Mouse (Mus musculus) hindlimb bud, embryonic 11.5 days (tissue): ENCODE results near the gene Abt1.
A peak's percentile ranks its signal among the peaks of the same experiment; 100 is the strongest.

Experiments
- DNase-seq: peaks from one replicate; pipeline ENCODE4 v3.0.0-alpha.2; 2012; ENCODE audit warnings: low read depth, low spot score; ENCODE audit errors: extremely low spot score

Gene Abt1

DNA sequence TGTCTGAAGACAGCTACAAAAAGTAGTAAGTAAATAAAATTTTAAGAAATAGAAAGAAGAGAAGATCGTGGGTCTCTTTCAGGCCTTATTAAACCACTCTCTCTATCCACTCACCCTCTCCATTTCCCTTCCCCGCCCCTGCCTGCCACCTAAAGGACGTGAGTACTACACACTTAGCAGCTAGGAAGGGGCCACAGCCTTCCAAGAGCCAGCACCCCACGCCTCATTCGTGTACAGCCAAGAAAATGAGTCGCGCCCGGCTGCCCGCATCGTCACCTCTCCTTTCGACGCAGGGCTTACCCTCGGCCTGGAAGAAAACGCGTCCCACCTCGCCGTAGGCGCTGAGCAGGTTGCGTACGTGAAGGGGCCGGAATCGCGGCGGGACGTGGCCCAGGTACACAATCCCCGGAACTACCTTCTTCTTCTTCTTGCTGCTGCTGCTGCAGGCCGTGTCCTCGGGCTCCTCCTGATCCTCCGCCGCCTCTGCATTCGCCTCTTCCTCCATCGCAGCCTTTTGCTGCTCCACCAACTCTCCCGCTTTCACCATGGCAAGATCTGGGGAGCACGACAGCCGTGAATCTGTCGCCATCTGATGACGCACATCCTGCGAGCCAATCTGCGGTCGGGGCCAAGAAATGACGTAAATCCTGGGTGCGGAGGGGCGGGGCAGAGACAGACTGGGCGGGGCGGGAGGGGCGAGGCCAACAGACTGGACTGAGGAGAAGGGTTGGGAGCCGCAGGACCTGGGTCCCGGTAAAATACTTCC lies at the start of gene Abt1:
Gene Abt1 (minus strand): TSS at position 581 of the 766 bp plus-strand sequence.
- DNase-seq, result peak; percentile 93

DNA sequence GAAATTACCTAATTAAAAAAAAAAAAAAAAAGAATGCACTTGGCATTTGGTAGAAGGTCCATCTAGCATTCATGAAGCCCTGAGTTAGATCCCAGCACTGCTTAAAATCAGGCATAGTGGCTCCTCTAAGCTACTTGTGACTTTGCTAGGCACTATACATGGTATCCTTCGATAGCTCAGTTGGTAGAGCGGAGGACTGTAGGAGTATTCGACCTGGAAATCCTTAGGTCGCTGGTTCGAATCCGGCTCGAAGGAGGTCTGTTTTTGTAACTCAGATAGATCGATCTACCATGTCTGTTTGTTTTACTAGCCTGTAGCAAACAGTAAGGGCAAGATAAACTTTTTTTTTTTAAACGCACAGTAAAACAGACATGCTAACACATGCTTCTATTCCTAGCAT lies 43.2 kb upstream of the Abt1 start:
- DNase-seq, result peak; percentile 99

DNA sequence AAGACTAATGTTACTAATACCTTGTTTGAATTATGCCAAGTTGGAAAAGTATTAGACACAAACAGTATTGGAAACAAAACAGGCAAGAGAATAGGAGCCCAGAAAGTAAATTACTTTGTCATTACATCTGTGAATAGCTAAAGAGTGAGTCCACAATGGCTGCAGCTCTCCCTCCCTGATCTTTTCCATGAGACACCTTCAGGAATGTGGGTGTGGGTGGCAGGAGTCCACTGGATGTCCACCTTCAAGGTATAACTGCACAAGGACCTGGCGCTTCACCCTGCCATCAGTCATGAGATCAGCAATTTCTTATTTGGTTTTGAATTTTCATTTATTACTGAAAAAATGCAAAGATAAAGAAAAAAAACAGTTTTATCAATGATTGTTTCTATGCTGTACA lies 42.6 kb upstream of the Abt1 start:
- DNase-seq, result no peak

DNA sequence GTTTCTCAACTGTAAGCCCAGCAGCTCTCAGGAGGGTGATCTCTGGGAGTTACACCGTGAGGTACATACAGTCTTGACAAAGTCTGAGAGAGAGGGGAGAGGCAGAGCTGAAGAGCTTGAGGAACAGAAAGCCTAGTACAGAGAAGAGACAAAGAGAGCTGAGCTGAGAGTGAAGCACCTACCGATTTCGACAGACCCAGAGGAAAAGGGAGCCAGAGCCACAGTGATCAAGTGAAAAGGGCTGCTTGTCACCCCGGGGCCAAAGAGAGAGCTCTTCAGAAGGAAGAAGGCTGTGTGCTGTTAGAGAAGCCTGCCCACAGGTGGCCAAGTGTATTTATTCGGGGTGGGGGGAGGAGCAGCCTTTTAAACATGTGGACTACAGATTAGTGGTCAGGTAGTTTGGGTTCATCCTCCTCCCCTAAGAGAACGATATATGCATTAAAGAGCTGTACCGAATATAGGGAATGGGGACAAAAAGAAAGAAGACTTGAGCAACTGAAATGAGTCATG lies 42.0 kb upstream of the Abt1 start, which contains the start of gene Btn1a1:
Gene Btn1a1 (minus strand): TSS at position 302 of the 510 bp plus-strand sequence.
- DNase-seq, result no peak

DNA sequence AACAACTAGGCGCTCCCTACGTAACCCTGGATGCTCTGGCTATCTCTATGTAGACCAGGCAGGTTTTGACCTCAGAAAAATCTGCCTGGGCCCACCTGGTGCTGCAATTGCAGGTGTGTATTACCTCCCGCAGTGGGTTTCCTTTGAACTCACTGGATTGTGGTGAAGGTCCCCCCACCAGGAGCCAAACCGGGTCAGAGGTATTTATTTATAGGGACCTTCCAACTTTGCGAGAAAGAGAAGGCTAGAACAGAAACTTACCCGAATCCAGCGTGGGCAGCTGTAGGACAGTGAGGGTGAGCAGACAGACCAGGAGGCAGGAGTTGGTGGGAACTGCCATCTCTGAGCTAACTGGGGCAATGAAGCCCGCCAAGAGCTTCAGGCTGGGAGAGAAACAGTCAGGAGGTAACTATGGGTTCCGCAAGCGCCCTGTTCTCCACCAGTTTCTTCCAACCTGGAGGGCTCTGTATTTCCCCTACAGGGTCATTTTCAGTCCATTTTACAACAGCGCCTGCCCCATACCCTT lies 41.2 kb upstream of the Abt1 start:
- no peak for DNase-seq

DNA sequence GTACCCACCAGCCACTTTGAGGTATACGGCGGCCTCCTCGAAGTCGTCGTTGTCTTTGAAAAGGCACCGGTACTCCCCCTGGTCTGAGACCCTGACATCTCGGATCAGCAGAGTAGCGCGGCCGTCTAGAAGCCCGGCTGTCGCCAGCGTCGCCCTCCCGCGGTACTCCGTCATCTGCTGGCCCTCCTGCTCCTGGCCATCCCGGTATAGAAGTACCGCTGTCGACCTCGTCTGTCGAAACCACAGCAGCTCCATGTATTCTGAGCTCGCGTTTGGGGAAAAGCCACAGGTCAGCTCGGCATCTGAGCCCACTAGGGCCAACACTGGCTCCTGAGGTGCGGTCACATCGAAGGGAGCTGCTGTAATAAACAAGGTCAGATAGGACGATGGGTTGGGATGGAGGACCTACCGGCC lies 40.6 kb upstream of the Abt1 start:
- no peak for DNase-seq

DNA sequence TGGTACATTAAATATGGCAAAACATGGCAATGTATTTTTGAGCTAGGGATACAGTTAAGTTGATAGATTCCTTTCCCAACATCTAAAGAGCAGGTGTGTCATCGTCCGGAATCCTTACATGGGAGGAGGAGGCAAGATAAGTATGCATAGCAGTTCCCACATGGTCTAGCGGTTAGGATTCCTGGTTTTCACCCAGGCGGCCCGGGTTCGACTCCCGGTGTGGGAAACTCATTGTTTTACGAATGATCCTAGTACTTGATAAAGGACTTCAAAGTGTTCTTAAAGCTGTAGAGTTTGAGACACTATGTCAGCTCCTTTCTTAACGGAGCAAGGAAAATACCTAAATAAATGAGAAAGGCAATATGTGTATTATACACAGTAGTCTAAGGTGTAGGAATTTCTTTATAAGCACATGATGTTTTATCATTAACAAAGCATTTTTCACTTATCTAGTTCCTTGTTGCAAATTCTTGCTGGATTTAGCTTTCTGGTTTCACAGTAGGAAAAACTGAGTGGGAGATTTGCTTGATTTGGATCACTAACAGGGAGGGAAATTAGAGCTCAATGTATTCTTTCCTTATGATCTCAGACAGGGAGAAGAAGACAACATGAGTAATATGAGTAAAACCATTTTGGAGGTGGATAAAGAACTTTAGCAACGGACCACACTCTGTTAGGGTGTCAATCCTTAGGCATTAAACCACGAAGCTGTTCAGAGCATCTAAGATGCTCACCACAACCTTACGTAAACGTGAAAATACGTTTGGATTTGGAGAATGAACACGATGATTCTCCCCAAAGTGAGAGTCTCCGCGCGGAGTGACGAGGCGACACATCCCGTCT lies 39.9 kb upstream of the Abt1 start:
- no peak for DNase-seq

DNA sequence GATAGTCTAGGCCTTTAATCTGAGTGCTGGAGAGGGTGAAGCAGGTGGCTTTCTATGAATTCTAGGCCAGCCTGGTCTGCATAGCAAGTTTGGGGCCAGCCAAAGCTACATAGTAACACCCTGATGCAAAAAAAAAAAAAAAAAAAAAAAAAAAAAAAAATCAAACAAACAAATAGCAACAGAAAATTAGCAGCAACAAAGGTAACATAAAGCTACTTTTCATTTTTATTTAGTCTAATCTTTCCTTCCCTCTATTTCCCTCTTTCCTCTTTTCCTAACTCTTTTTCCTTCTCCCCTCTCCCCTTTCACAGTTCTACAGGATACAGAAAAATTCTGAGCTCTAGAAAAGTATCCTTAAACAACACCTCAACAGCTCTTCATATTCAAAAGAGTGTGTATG lies 39.0 kb upstream of the Abt1 start:
- no peak for DNase-seq

DNA sequence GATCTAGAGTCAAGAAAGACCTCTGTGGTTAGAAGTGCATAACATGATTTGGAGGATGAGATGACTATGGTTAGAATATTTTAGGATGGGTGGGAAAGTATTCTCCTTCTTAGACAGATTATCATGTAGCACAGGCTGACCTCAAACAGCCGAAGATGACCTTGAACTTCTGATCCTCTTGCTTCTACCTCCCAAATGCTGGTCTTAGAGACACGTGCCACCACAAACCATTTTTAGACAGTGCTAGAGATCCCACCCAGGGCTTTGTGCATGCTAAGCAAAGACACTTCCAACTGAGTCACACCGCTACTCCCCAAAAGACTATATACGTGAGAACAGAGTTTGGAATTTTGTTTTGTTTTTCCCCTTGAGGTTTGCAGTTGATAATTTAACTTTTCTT lies 38.4 kb upstream of the Abt1 start:
- DNase-seq, result no peak

DNA sequence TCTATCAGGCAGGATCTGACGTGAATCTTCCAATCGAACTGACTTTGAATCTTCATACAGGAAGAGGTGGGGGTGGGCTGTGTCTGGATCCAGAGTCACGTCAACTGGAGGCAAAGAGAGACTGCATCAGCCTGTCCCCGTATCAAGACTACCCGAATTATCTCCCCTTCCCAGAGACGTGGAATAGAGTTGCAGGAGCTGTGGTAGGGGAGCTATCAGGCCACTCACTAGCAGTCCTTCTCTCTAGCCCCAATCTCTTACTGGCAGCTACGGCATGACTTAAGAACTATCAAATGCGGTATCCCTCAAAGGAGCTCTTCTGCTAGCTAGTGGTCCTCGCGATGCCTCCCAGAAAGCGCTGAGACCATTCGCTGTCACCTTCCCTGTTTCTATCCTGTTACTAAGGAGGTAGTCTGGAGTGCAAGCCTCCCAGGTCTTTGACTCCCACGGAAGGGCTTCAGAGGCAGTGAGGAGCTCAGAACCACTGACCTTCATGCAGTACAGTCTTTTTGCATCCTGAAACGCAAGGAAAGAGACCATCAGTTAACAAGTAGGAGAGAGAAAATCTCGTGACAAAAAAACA lies 35.7 kb upstream of the Abt1 start:
- no peak for DNase-seq

DNA sequence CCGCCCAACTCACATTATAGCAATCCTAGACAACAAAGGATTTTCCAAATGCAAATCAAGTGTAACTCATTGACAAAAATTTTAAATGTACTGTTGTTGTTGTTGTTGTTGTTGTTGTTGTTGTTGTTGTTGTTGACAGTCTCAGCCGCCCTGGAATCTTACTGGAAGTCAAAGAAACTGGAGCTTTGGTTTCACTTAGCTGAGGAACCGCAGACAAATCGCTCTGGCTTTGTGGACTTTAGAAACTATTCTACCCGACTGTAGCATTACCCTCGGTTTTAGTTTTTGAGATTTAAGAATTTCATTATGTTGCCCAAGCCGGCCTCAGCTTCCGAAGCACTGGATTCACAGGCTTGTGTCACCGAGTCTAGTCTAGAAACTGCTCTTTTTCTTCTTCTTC lies 30.3 kb upstream of the Abt1 start:
- no peak for DNase-seq

DNA sequence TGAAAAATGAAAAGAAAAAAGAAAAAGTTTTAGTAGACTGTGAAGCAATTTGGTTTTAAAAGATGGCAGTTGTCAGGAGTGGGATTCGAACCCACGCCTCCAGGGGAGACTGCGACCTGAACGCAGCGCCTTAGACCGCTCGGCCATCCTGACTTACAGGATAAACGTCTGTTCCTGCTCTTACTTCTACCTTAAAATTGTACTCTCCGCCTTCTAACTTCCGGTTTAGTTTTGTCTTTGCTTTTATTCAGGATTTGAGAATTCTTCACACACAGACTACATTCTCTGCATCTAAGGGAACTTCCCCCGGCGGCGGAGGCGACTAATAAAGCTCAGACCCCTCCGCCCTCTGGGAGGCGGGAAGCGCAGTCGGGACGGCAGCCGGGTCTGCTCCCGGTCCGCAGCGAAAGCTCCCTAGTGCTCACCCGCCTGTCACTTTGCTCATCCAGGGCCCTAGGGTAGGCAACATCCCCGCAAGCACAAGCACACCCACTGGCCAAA lies 29.7 kb upstream of the Abt1 start:
- no peak for DNase-seq

DNA sequence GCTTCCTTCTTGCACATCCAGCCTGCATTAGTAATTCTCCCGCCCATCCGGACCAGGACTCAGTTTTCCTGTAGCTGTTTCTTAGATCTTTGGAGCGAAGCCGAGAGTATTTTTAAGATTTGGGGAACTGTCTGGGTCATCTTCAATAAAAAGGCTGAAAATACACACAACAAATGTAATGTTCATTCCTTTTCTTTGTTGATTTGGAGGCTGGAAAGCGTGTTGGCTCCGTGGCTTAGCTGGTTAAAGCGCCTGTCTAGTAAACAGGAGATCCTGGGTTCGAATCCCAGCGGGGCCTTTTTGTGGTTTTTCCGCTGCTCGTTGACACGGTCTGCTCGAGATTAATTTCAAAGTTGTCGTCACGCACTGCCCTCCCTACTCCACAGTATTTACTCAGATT lies 26.7 kb upstream of the Abt1 start:
- no peak for DNase-seq

DNA sequence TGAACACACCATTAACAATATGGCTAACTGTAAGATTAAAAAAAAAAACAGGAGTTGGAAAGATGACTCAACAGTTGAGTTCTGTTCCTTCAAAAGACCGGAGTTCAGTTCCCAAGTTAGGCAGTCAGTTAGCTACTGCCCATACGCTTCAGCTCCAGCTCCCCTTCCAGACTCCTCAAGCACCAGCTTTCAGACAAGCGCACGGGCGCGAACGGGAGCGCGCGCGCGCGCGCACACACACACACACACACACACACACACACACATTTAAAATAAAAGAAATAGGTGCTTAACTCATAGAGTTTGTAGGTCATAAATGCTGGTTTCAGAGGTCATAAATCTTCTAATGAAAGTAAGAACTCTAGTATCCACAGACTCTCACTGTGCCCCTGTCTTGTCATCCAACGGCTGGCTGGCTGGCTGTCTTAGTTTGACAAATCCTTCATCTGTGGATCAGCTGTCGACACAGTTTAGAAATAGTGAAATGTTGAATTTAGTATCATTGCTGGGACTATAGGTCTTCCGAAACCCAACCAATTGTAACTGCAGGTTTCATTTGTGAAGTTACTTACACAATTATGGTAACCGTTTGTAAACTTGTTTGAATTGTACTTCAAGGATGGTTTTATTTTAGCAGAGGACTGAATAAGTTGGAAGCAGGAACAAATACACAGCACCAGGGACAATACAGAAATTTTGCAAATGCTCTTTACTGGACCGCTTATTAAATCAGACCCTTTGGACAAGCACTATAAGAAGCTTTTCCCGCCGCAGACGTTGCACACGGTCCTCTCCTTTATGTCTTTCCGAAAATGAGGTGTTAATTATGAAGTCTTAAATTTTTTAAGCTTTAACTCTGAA lies 25.8 kb upstream of the Abt1 start:
- DNase-seq, result no peak

DNA sequence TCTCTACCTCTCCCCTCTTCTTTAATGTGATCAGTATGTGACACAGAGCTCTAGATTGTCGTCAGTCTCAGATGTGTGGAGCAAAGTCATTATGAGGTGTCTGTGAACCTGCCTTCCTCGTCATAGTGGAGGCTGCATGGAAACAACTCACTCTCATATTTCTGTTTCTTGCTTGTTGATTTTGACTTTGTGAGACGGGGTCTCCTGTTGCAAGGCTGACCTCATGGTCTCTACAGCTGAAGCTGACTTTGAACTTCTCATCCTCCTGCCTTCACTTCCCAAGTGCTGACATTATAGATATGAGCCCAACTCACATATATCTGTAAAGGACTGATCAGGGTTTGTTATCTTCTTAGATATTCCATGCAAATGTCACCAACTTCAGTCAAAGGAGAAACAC lies 25.1 kb upstream of the Abt1 start:
- no peak for DNase-seq

DNA sequence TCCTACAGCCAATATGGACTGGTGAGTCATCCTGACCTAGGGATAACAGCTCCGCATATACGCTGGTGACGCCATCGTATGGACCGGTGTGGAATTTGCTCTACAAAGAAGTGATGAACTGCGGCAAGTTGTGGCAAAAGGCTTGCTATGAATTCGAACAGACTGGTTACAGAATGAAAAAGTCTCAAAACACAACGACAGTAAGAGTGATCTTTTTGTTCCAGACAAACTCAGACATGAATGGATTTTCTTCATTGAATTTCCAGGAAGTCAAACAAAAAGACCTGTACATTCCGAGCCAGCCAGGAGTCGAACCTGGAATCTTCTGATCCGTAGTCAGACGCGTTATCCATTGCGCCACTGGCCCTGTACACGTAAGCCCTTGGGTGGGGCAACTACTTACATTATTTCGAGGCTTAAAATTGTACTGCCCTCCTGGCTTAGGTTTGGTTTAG lies 22.9 kb upstream of the Abt1 start:
- DNase-seq, result no peak

DNA sequence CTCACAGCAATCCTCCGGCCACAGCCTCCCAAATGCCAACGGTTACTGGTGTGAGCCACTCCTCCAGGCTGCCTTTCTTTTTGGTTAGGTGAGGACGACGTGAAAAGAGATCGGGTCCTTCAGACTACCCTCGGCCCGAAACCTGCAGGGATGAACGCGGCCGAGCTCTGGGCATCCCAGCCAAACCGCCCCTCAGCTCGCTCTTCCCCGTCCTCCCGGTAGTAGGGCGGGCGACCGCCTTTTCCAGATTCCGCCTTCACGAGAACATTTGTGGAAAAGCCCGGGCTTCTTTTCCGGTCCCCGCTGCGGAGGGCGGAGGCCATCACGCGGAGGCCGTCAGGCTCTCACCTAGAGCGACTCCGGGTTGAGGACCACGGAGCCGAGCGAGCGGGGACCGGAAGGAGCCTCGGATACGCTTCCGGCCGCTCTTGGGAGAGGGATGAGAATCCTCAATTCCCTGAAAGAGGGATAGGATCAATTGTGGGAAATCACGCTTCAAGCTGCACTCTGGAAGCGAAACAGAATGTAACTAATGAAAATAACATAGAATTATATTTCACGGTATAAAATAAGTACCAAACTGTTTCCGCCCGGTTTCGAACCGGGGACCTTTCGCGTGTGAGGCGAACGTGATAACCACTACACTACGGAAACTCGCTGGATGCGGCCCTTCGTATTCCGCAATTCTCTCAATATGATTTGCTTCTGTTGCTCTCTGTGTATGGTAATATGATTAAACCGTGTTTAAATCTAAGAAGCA lies 22.1 kb upstream of the Abt1 start:
- no peak for DNase-seq

DNA sequence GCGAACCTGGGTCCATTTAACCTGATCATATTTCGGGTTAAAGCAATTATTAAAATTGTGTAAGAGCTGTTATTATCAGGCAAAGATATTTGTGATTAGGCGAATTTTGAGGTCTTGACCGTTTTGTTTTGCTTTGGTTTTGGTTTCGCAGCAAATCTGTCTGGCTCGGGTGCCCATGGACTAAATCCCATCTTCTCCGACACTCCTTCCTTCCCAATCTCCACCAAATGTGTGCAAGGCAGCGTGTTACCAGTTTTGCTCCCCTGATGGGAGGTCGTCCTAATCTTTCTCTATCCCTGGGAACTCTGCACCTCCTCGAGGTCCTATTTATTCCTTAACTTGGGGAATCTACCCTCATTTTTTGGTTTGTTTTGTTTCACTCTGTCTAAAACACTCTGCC lies 21.5 kb upstream of the Abt1 start:
- DNase-seq, result no peak

DNA sequence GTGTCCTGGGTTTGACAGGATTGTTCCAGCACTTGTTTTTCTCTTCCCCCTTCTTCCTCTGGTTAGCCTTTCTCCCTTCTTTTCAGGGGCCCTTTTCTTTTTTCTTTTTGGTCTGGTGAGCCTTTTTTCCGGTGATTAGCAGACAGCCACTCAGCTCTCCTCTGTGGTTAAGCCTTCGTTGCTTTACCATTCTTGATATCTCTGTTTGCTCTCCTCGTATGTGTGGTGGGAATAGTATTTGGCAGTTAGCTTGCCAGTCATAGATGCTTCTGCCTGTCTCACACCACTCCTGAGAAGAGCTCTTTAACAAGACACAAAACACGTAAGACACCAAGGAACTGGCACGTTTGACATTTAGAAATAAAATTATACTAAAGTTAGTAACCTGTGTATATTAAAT lies 20.8 kb upstream of the Abt1 start:
- no peak for DNase-seq

DNA sequence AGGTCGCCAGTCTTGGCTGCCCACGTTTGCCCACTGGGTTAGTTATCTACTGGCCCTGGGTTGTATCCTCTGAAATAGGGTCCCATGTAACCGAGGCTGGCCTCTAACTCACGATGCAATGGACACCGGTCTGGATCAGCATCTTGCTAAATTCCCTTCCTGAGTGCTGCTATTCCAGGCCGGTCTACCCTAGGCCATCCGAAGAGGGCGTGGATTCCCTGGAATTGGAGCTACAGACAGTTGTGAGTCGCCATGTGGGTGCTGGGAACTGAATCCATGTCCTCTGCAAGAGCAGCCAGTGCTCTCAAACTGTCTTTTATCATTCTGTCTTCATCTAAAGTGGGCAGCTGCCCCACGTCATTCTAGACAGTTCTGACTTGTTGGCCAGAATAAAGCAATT lies 16.2 kb upstream of the Abt1 start:
- DNase-seq, result no peak
